Mouse (Mus musculus): Measurements from ENCODE around the gene Ms4a7.

- TF ChIP-seq CTCF (conservative IDR thresholded peaks at IDR 0.05 in 1 of 2, IDR thresholded peaks at IDR 0.05 in 1 of 2; ENCODE audit: low read depth in 2 of 2, low read length in 2 of 2), result no peak
- no peak for TF ChIP-seq USF1 (IDR thresholded peaks at IDR 0.05; ENCODE audit: low read depth, low read length)
- no peak for TF ChIP-seq ZNF384 (IDR thresholded peaks at IDR 0.05; ENCODE audit: low read depth, low read length)
- no peak for TF ChIP-seq POLR2A (IDR thresholded peaks at IDR 0.05; ENCODE audit: low read depth, low read length)
Observed at GRCm38 (mm10) chr19:11298939-11299338, 37.0 kb downstream of the Ms4a7 start.
